Mouse (Mus musculus): ENCODE measurements around the gene Fam50b. TPM values are rescaled to one million over a fixed set of nuclear protein-coding genes. Genes with fewer than 3 reads are reported as not detected.

Gene Fam50b
- polyA plus RNA-seq, 1 experiment from 2014 or later, result not detected

DNA sequence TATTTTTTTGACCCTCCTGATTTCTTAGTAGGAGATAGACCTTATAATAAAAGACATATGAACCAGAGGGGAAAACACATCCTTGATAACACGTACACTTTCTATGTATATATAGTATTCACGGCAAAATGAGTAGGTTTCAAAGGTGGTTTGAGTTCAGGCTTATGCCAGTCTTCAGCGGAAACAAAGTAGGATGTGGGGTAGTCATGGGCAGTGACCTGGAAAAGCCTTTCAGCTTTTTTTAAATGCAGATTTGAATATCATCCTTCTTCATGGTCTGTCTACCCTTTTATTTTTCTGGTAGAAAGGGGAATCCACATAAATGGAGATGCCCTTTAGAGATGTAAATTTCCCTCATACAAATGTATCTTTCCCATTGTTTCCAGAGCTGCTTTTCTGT is 29.8 kb upstream of the Fam50b start:
- Histone ChIP-seq H3K9ac (ENCODE audit: low read depth, low read length) (no peak overlapping the region), H3K27me3 (replicated peaks; ENCODE audit: control insufficient read depth, insufficient read depth, low read length) (no peaks in the 10 kb centered on the region), H3K4me2 (no peak overlapping the region), H3K4me1 (replicated peaks; ENCODE audit: control insufficient read depth, insufficient read depth, low read length) (no peaks in the 10 kb centered on the region), H3K4me3 (ENCODE audit: low read depth, low read length) (no peak overlapping the region), H3K36me3 (ENCODE audit: control insufficient read depth, insufficient read depth, low read length) (no peaks in the 10 kb centered on the region), H3K9me3 (ENCODE audit: control insufficient read depth, low read length) (no peaks in the 10 kb centered on the region), H3K27ac (ENCODE audit: low read depth, low read length) (no peak overlapping the region)
- WGBS, result 87% methylated on average over 3 of the region's 3 CpGs
- no peak for DNase-seq (ENCODE audit: low spot score)
- ATAC-seq (replicated peaks; ENCODE audit: low FRiP score), result no peak

DNA sequence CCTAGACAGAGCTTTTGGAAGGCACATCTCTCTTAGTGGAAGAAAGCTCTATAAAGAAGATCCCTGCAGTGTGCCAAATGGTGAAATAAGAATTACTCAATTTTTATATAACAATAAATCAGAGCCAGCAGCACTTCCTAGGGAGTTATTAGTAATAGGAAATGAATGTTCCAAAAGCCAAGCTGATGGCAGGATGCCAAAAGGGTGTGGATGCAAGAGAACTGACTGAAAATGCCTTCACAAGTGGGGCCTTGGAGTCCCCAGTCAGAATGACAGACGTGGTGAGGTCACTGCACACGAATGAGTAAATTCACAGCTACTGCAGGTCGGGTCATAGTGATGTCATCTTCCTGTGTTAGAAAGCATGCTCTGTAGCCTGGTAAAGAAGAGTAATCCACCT is 25.7 kb upstream of the Fam50b start:
- H3K9ac ChIP-seq (ENCODE audit: low read depth, low read length), result no peak overlapping the region
- H3K9me3 ChIP-seq (ENCODE audit: control insufficient read depth, low read length), result no peaks in the 10 kb centered on the region
- no peak overlapping the region for H3K4me3 ChIP-seq (ENCODE audit: low read depth, low read length)
- H3K4me2 ChIP-seq, result no peak overlapping the region
- no peak for ATAC-seq (replicated peaks; ENCODE audit: low FRiP score)
- no peaks in the 10 kb centered on the region for H3K36me3 ChIP-seq (ENCODE audit: control insufficient read depth, insufficient read depth, low read length)
- H3K4me1 ChIP-seq (replicated peaks; ENCODE audit: control insufficient read depth, insufficient read depth, low read length), result no peaks in the 10 kb centered on the region
- 42% methylated on average over 3 of the region's 3 CpGs for WGBS
- H3K27me3 ChIP-seq (replicated peaks; ENCODE audit: control insufficient read depth, insufficient read depth, low read length), result no peaks in the 10 kb centered on the region
- H3K27ac ChIP-seq (ENCODE audit: low read depth, low read length), result no peak overlapping the region
- no peak for DNase-seq (ENCODE audit: low spot score)

DNA sequence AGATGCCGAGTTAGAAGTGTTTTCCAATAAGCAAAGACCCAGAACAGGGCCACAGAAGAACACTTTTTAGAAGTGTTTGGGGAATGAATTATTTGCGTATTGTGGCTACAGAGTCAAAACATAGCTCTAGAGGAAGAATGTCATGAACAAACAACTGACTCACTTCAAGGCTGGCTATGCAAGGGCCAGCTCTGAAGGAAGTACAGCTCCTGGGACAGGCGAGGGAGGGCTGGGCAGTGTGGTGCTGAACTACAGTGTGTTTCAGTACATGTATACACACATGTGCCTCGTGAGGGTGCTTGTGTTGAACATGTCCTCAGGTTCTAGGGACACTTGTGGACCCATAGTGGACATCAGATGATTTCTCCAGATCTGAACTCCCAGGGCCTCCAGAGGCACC is 25.1 kb upstream of the Fam50b start:
- no peak overlapping the region for H3K27ac ChIP-seq (ENCODE audit: low read depth, low read length)
- no peak for ATAC-seq (replicated peaks; ENCODE audit: low FRiP score)
- no peak overlapping the region for H3K4me2 ChIP-seq
- WGBS, result 80% methylated on average over 4 of the region's 4 CpGs
- no peaks in the 10 kb centered on the region for H3K36me3 ChIP-seq (ENCODE audit: control insufficient read depth, insufficient read depth, low read length)
- no peaks in the 10 kb centered on the region for H3K27me3 ChIP-seq (replicated peaks; ENCODE audit: control insufficient read depth, insufficient read depth, low read length)
- no peak overlapping the region for H3K9ac ChIP-seq (ENCODE audit: low read depth, low read length)
- DNase-seq (ENCODE audit: low spot score), result no peak
- no peaks in the 10 kb centered on the region for H3K9me3 ChIP-seq (ENCODE audit: control insufficient read depth, low read length)
- no peaks in the 10 kb centered on the region for H3K4me1 ChIP-seq (replicated peaks; ENCODE audit: control insufficient read depth, insufficient read depth, low read length)
- H3K4me3 ChIP-seq (ENCODE audit: low read depth, low read length), result no peak overlapping the region

DNA sequence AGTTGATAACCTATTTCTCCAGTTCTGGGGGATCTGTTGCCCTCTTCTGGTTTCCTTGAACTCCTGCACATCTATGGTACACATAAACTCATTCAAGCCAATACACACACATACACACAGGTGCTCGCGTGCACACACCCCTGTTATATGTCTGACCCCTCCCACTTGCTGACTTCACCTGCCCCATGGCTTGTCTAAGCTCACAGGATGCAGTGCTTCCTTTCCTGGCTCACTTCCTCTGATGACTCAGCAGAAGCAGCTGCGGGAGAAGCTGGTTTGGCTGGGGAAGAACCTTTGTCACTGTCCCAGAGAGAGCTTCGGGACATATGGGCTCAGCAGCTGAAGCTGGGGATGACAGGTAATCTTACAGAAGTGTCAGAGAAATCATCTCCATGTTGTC is 23.2 kb upstream of the Fam50b start:
- no peaks in the 10 kb centered on the region for H3K36me3 ChIP-seq (ENCODE audit: control insufficient read depth, insufficient read depth, low read length)
- ATAC-seq (replicated peaks; ENCODE audit: low FRiP score) (no peak), DNase-seq (ENCODE audit: low spot score) (no peak)
- no peak overlapping the region for H3K27ac ChIP-seq (ENCODE audit: low read depth, low read length)
- H3K4me2 ChIP-seq, result no peak overlapping the region
- no peaks in the 10 kb centered on the region for H3K9me3 ChIP-seq (ENCODE audit: control insufficient read depth, low read length)
- H3K27me3 ChIP-seq (replicated peaks; ENCODE audit: control insufficient read depth, insufficient read depth, low read length), result no peaks in the 10 kb centered on the region
- H3K4me3 ChIP-seq (ENCODE audit: low read depth, low read length), result no peak overlapping the region
- no peaks in the 10 kb centered on the region for H3K4me1 ChIP-seq (replicated peaks; ENCODE audit: control insufficient read depth, insufficient read depth, low read length)
- 55% methylated on average over 4 of the region's 4 CpGs for WGBS
- H3K9ac ChIP-seq (ENCODE audit: low read depth, low read length), result no peak overlapping the region

DNA sequence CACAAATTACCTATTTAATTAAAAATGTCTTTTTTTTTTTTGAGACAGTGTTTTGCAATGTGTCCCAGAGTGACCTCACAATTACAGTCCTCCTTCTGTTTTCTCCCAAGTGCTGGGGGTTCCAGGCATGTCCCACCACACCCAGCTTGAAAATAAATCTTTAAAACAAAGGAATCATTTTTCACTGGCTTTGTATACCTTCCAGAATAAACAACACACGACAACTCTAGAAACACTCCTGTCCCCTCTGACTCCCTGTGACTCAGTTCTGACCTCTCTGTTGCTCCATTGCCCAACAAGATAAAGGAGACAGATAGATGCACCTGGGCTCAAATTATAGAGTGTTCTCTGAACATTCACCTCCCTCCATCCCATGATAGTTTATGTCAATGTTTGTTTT is 21.8 kb upstream of the Fam50b start:
- Histone ChIP-seq H3K27me3 (replicated peaks; ENCODE audit: control insufficient read depth, insufficient read depth, low read length) (no peaks in the 10 kb centered on the region), H3K9ac (ENCODE audit: low read depth, low read length) (no peak overlapping the region), H3K4me2 (no peak overlapping the region), H3K4me1 (replicated peaks; ENCODE audit: control insufficient read depth, insufficient read depth, low read length) (no peaks in the 10 kb centered on the region), H3K4me3 (ENCODE audit: low read depth, low read length) (no peak overlapping the region), H3K36me3 (ENCODE audit: control insufficient read depth, insufficient read depth, low read length) (no peaks in the 10 kb centered on the region), H3K27ac (ENCODE audit: low read depth, low read length) (no peak overlapping the region), H3K9me3 (ENCODE audit: control insufficient read depth, low read length) (no peaks in the 10 kb centered on the region)
- no peak for DNase-seq (ENCODE audit: low spot score)
- ATAC-seq (replicated peaks; ENCODE audit: low FRiP score), result no peak
- WGBS, result 40% methylated on average over 1 of the region's 1 CpGs

DNA sequence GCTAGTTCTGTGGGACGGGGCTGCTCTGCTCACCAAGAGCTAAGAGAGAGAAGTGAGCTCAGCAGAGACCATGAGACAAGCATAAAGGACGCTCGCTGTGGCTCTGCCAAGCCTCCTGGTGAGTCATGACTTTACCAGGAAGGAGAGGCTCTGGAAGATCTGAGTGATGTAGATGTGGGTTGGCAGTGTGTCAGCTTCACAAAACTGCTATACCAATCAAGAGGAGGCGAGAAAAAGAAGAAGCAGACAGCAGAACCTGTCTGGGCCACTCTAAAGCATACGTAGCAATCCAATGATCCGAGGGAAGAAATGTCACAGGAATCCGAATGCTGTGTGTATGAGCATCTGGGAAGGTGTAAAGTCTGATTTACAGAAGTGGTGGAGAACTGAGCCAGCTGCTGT is 19.2 kb upstream of the Fam50b start:
- Histone ChIP-seq H3K9me3 (ENCODE audit: control insufficient read depth, low read length) (no peaks in the 10 kb centered on the region), H3K4me3 (ENCODE audit: low read depth, low read length) (no peak overlapping the region), H3K36me3 (ENCODE audit: control insufficient read depth, insufficient read depth, low read length) (no peaks in the 10 kb centered on the region), H3K9ac (ENCODE audit: low read depth, low read length) (no peak overlapping the region), H3K27ac (ENCODE audit: low read depth, low read length) (no peak overlapping the region), H3K4me1 (replicated peaks; ENCODE audit: control insufficient read depth, insufficient read depth, low read length) (no peaks in the 10 kb centered on the region), H3K27me3 (replicated peaks; ENCODE audit: control insufficient read depth, insufficient read depth, low read length) (no peaks in the 10 kb centered on the region), H3K4me2 (no peak overlapping the region)
- 57% methylated on average over 7 of the region's 7 CpGs for WGBS
- DNase-seq (ENCODE audit: low spot score) (no peak), ATAC-seq (replicated peaks; ENCODE audit: low FRiP score) (no peak)

DNA sequence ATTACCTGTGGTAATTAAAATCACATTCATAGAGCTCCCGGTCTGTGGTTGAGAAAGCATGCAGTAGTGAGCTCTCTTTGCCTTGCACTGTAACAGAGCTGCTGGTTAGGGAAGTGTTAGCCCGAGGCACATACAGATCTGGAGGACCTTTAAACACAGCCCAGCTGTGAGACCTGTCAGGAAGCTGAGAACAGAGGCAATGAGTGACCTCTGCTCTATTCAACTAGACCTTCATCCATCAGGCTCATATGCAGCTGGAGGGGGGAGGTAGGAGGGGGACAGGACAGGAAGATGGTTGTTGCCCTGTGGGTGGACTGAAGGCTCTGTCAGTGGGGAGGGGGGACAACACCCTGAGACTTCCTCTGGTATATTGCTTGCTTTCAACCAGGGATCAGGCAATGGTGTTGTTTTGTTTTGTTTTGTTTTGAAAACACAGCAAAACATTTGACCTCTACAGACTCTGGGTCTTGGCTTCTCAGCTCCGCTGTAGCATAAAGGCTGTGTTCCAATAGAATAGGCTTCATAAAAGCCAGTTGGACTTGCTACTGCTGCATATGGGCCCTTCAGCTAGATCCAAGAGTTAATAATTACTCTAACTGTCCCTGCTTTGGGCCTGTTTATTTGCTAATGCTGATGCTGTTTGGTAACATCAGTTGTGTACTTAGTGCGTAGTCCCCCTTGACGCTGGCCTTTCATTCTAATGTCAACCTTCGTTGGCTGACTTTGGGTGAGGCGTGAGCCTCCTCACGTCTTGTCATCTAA is 9.6 kb upstream of the Fam50b start:
- ATAC-seq (replicated peaks; ENCODE audit: low FRiP score), result peak; percentile 51; the same call in 1 of the 2 replicates
- WGBS, result 66% methylated on average over 8 of the region's 8 CpGs
- DNase-seq (ENCODE audit: low spot score), result no peak
- Histone ChIP-seq H3K9ac (ENCODE audit: low read depth, low read length) (no peak overlapping the region), H3K27ac (ENCODE audit: low read depth, low read length) (no peak overlapping the region; the same call in 1 of the 2 replicates), H3K4me3 (ENCODE audit: low read depth, low read length) (no peak overlapping the region), H3K27me3 (replicated peaks; ENCODE audit: control insufficient read depth, insufficient read depth, low read length) (no peaks in the 10 kb centered on the region), H3K36me3 (ENCODE audit: control insufficient read depth, insufficient read depth, low read length) (no peaks in the 10 kb centered on the region), H3K4me2 (no peak overlapping the region), H3K9me3 (ENCODE audit: control insufficient read depth, low read length) (no peaks in the 10 kb centered on the region), H3K4me1 (replicated peaks; ENCODE audit: control insufficient read depth, insufficient read depth, low read length) (peaks cover 7% of the 10 kb centered on the region; the same call in 1 of the 2 replicates)

DNA sequence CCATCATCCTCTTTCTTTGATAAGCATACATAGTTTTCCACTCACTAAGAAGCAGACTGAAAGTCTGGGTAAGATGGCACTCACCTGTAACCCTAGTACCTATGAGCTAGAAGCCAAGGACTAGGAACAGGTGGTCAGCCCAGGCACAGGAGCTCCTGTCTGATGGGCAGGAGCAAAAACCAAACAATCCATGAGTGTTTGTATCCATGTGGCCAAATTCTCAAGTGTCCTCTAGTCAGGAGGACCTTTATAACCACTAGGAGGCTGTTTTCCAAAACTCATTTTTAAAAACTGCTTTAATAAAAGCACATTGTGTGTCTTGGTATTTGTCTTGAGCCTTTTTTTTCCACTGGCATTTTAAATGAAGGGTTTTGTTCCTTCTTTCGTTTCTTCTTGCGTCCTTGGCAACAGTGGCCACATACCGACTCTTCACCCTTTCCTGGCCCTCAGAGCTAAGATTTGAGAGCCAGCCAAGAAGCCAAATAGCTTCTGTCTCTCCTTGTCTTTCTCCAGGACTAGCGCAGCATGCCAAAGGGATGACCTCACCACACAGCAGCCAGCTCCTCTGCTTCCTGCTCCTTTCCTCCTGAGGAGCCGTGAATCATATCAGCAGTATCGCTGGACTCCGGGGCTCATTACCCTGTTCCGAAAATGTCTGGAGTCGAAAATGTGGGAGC is 8.7 kb upstream of the Fam50b start:
- Histone ChIP-seq H3K4me3 (ENCODE audit: low read depth, low read length) (no peak overlapping the region), H3K9ac (ENCODE audit: low read depth, low read length) (no peak overlapping the region), H3K27ac (ENCODE audit: low read depth, low read length) (peak overlapping the region; percentile 53; the same call in 1 of the 2 replicates), H3K36me3 (ENCODE audit: control insufficient read depth, insufficient read depth, low read length) (no peaks in the 10 kb centered on the region), H3K4me2 (peak overlapping the region; percentile 18; the same call in 1 of the 2 replicates), H3K9me3 (ENCODE audit: control insufficient read depth, low read length) (no peaks in the 10 kb centered on the region), H3K4me1 (replicated peaks; ENCODE audit: control insufficient read depth, insufficient read depth, low read length) (peaks cover 7% of the 10 kb centered on the region; the same call in 1 of the 2 replicates), H3K27me3 (replicated peaks; ENCODE audit: control insufficient read depth, insufficient read depth, low read length) (no peaks in the 10 kb centered on the region)
- 28% methylated on average over 9 of the region's 9 CpGs for WGBS
- ATAC-seq (replicated peaks; ENCODE audit: low FRiP score) (no peak), DNase-seq (ENCODE audit: low spot score) (peak; percentile 45)

DNA sequence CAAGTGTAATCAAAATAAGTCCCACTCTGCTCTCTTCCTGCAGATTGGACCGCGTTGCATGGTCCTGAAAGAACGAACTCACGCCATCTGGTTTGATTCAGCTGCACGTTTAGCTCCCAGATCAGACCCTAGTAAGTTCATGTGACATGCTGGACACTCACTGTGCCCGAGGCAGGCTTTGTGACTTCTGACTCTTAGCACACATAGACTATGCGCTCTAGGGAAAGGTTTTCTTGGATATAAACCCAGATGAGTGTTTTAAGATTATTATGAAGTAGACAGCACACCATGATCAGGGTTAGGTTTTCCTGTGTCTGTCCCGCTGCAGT is 8.2 kb upstream of the Fam50b start:
- no peak overlapping the region for H3K4me3 ChIP-seq (ENCODE audit: low read depth, low read length)
- H3K4me2 ChIP-seq, result peak overlapping the region; percentile 18; the same call in 1 of the 2 replicates
- 52% methylated on average over 8 of the region's 8 CpGs for WGBS
- H3K27ac ChIP-seq (ENCODE audit: low read depth, low read length), result peak overlapping the region; percentile 53; the same call in 1 of the 2 replicates
- H3K27me3 ChIP-seq (replicated peaks; ENCODE audit: control insufficient read depth, insufficient read depth, low read length), result no peaks in the 10 kb centered on the region
- no peaks in the 10 kb centered on the region for H3K36me3 ChIP-seq (ENCODE audit: control insufficient read depth, insufficient read depth, low read length)
- no peak overlapping the region for H3K9ac ChIP-seq (ENCODE audit: low read depth, low read length)
- ATAC-seq (replicated peaks; ENCODE audit: low FRiP score), result no peak
- DNase-seq (ENCODE audit: low spot score), result no peak
- H3K9me3 ChIP-seq (ENCODE audit: control insufficient read depth, low read length), result no peaks in the 10 kb centered on the region
- peaks cover 7% of the 10 kb centered on the region; the same call in 1 of the 2 replicates for H3K4me1 ChIP-seq (replicated peaks; ENCODE audit: control insufficient read depth, insufficient read depth, low read length)

All from liver, embryonic 11.5 days (tissue).